Mouse (Mus musculus): ENCODE measurements around the gene Polrmt.

- TF ChIP-seq CTCF (IDR thresholded peaks at IDR 0.05; ENCODE audit: insufficient read depth, low read length): no peak
- TF ChIP-seq POLR2A (IDR thresholded peaks at IDR 0.05; ENCODE audit: borderline replicate concordance, extremely low read depth, low read depth, low read length): no peak
Observed at GRCm38 (mm10) chr10:79790861-79791260, 44.5 kb upstream of the Polrmt start, which contains the start of gene Prss57.

Data from lung, adult 2 months (tissue).